Mouse (Mus musculus) layer of hippocampus, adult 8-10 months (tissue): ENCODE data around the gene Fxr2. TPM values are rescaled to one million over a fixed set of nuclear protein-coding genes. Genes with fewer than 3 reads are reported as not detected.

Experiments
- DNase-seq, 2 experiments: peaks; one replicate each; pipeline ENCODE4 v3.0.0; 2022; ENCODE audit warnings: low spot score in 2 of 2
- total RNA-seq, 4 experiments: library from RNA; stranded (reverse); gene quantifications; 2 replicates each; pipeline ENCODE4 v1.2.4; 2022

Gene Fxr2
- total RNA-seq, 4 experiments from 2014 or later = 132 to 154 (median 139) TPM

DNA sequence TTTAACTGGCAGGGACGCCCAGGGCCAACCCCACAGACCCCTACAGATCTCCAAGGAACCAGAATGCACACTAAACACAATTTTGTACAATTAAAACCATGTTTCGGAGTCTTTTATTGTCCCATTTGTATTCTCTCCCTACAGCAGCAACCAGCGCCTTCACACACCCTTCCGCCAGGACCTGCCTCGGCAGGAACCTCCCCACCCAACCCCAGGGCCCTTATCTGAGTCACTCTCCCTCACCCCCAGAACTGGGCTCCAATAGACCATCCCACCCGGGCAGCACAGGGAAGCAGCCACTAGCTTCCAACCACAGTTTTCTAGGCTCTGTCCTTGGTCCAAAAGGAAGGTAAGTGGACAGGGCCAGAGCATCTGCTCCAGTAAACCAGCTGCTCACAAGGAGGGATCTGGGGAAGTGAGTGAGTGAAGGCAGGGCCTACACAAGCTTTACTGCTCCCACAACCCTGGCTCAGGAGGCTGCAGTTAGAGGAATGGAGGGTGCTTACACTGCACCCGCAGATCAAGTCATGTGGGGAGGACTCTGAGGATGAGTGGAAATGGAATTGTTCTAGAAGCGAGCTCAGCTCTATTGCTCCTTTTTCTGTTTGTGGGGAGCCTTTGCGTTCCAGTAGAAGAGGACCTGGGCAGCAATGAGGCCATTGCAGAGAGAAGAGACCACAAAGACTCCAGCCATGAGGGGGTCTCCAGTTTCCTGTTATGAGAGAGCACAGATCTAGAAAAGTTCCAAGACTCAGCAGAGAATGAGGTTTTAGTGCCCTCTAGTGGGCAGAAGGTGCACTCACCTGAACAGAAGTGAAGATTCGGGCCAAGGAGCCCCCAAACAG is 24.0 kb downstream of the Fxr2 start:
- DNase-seq = no peak

DNA sequence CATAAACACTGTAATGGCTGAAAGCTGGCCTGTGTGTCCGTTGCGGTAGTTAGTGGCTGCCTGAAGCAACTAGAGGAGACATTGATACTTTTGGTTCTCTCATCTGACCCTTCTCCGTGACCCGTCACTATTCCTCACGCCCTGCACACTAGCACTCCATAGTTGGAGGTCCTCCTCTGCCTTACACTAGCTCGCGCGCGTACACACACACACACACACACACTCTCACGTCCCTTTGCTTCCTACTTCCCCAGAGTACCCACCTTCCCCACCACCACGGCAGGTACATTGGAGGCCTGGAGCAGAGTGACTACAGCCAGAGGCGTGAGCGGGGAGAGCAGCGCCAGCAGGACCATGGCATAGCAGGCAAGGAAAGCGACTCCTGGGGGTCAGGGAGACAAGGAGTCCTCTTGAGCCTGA is 24.7 kb downstream of the Fxr2 start:
- DNase-seq = no peak

DNA sequence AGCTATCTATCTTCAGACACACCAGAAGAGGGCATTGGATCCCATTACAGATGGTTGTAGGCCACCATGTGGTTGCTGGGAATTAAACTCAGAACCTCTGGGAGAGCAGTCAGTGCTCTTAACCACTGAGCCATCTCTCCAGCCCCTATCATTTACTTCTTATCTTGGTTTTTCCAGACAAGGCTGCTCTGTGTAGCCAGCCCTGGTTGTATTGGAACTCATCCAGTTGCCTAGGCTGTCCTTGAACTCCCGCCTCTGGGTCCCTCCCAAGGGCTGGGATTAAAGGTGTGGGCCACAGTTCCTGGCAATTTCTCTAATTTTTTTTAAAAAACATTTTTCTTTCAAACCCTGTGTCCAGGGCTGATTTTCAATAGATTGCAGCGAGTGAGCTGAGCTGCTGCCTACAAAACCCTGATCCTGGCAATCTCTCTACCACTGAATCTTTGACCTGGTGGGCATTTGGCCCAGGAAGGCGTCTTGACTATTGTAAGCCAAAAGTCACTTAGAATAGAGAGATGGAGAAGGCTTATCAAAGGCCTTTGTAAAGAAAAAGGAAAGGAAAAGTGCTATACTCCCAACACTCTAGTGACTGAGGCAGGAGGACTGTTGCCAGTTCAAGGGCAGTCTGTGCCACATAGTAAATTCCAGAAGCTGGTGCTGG is 28.6 kb downstream of the Fxr2 start:
- DNase-seq = peak in 1 of 2 experiments; percentile 3

DNA sequence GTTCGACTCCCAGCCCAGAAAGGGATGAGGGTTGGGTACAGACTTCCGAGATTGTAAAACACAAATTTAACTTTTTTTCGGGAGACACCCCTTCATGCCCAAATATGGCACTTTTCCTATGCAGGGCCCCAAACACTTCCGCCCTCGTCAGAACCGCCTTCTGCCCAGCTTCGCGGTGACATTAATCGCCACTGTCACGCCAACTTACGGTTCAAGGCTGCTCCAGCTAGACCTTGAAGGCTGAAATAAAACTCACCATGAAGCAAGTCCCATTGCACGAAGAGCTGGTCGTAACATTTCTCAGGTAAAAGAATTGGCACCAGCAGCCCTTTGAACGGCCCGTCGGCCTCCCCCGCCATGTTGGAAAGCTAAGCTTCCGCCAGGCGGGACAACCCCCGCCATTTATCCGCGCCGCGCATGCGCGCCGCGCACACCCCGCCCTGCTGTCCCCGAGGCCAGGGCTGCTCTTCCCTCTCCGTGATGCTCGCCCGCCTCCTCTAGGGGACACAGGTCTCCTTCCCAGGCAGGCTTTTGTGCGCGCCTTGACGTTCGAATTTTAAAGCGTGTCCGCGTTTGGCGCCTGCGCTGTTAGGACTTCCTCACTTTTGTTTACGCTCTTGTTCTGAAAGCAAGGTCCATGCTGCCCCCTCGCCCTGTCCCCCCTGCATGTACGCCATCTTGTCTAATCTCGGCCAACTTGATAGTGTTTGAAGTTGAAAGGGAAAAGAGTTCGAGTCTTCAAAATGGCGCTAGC is 29.6 kb downstream of the Fxr2 start, which contains the start of gene Mpdu1:
Mpdu1 (minus strand) TSS at position 430 of the 754 bp plus-strand sequence.
- DNase-seq = peak; percentile 94 to 95

DNA sequence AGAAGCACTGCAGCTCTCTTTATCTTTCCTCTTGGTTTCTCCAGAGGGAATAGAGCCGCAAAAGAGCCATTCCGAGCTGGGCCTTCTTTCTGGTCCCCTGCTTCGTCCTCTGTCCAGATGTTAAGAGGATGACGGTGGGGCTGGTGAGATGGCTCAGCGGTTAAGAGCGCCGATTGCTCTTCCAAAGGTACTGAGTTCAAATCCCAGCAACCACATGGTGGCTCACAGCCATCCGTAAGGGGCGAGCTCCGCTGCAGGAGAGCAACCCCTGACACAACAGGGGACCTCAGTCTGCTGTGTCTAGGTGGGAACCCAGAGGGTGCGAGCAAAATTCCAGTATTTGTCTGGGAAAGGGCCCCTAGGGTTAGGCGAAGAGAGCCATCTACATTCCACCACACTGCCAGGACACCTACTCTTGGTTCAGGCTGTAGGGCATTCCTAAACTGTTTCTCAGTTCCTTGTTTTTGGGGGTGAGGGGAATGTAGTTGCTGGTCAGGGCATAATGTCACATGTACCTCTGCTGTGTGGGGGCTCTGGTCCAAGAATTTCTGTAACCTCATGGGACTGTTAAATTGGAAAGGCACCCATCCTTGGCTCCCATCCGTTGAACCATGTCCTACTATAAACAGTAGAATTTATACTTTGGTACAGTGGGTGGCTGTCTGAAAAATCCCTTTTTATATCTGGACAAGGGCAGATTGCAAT is 30.3 kb downstream of the Fxr2 start:
- DNase-seq = no peak

DNA sequence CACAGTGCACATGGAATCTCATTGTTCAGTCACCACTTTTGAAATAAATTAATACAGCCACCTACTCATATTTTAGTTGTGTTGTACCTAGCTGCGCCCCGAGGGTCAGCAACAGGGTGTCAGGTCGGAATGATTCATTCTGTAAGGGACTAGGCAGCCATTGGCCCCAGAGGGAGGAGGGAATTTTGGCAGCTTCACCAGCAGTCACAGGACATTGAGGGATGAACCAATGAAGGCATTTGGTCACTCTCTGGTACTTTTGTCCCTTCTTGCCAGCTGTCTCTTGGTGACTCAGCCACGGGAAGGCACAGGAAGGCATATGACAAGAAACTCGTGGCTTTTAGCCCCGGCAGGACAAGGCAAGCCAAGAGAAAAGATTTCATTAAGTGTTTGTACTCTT is 31.0 kb downstream of the Fxr2 start:
- no peak for DNase-seq

DNA sequence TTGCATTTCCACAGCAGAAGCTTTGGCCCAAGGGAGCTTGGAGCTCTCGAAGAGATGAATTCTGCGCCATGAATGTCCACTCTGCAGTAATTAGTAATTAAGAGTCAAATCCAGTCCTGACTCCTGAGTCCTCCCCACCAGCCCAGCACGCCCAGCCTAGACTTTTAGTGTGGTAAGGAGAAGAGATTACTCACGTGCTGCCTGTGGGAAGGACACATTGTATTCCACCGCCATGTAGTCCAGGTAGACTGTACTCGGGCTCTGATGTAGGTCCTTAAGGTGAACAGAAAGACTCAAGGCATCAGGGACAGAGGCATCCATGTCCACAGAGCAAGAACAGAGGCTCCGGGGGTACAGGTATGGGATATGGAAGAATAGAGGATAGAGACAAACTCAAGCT is 32.1 kb downstream of the Fxr2 start:
- DNase-seq = no peak

DNA sequence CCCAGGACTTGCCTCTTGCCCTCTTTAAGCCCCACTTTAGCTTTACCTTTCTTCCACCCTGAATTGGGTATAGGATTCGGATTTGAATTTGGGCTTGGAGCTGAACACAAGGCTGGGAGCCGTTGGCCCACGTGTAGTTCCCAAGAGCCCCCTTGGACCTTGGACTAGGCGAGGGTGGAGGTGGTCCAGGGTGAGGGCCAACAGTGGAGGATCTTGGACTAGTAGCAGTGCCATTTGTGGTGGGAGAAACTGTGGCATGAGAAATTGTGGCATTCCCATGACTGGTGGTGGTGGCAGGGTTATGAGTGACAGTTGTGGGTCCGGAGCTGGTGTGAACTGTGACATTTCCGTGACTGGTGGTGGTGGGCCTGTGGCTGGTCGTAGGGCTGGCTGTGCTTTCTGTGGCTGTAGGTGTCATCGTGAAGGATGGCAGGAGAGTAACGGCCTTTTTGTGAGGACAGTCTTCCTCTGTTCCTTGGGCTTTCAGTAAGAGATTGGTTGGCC is 32.7 kb downstream of the Fxr2 start:
- no peak for DNase-seq

DNA sequence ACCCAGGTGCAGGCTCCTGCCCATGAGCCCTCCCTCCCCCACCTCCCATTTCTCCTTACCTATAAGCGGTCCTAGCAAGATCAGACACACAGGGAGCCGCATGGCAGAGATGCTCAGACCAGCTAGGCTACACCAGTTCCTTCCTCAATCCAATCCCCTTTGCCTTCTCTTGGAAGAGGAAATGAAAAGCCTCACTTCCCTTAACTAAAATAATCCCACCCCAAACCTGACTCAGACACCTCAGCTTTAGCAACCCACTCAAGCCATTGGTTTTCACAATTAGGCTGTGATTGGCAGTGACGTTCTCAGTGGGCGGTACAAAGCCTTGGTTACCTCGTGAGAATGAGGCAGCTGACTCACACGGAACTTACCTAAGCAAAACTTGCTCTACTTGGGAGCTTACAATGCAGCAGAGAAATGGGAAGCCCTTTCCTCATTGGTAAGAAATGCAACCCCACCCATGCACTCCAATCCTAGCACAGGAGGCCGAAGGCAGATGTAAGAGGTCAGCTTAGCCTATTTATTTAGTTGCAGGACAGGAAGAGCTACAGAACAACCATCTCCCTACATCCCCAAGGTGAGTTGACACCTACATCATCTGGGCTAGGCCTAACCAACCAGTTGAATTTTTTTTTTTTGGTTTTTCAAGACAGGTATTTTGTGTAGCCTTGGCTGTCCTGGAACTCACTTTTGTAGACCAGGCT is 33.3 kb downstream of the Fxr2 start, which contains the start of gene Cd68:
Cd68 (minus strand) TSS at position 193 of the 704 bp plus-strand sequence.
- peak; percentile 56 to 73 for DNase-seq

DNA sequence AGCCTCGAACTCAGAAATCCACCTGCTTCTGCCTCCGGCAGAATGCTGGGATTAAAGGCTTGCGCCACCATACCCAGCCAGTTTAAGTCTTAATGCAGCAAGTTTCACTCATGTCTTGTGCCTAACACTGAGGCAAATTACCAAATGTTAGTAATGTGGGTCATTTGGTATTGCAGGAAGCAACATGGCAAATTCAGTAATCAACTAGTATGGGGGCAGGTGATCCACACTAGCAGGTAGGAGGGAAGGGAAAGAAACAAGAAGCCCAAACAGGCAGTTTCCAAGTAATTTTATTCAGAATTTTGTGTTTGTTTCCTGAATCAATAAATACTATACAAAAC is 33.8 kb downstream of the Fxr2 start:
- DNase-seq = no peak

DNA sequence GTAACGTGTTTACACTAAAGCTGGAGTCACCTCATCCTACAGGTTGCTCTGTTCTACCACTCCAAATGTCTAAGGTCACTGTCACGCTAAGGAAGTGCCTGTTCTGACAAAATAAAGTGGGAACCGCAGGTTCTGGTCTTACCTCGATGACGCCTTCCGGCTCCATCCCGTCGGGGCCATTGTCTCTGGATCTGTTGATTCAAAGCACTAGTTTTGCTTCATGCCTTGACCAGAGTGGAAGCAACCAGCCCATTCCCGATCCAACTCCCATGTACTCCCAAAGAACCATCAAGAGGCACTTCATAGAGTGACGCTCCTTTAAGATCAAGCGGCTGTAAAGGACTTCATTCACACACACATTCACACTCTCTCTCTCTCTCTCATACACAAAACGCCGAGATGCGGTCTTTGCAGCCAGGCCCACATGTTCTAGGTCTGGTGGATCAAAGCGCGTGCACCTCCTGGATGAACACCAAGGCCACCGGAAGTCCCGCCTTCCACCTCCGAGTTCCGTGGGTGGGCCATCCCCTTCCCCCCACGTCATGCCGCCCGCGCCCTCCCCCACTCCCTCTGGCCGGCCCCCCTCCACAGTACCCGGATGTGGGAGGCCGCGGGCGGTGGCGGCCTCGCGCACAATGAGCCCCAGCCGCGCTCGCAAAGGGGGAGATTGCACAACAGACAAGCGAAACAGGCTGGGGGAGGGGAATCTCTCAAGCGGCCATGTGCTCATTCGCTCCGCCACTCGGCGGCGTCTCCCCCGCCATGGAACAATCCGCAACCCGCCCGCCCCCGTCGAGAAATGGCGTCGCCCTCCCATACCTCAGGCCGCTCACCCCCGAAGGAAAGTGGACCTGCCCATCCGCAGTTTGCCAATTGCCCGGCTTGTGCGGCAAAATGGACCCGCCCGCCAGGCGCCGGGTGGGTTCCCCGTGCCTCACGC is 38.3 kb downstream of the Fxr2 start:
- peak; percentile 91 to 92 for DNase-seq

DNA sequence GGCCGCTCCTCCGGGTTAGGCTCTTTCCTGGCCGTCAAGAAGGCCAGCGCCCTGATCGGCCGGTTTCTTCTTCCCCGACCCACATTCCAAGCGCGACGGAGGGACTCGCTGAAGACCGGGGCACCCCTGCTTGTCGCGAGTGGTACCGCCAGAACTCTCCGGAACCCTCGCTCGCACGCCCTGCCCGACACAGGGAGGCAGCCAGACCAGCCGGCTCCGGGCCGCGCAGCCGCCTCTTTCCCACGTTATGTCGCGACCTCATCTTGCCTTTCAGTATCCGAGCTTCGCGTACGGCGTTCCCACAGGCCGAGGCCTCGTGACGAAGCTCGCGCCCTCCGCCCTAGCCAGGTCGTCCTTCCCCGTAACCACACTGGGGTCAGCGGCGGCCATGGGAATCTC is 38.9 kb downstream of the Fxr2 start:
- DNase-seq = no peak

DNA sequence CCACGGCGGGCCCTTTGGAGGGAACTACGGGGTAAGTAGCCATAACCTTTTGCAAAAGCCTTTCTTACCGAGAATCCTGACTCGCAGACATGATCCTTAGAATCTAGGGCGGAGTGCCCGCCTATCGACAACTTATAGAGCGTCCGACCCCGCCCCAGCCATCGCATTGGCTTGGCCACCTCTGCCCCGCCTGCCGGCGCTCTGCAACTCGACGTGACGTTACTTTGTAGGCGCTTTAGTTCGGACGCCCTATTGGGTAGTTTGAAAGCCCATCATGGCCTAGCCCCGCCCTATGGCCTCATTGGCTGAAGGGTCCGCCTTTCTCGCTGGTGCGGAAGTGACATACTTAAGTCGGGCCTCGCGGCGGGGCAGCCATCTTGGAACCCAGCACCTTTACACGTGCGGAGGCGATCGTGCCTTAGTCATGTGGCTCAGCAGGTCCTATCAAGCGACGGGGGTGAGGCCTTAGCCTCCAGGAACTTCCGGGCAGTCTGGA is 39.5 kb downstream of the Fxr2 start, which contains the start of gene Eif4a1:
Eif4a1 (minus strand) TSS at position 213 of the 496 bp plus-strand sequence.
- peak; percentile 100 for DNase-seq

DNA sequence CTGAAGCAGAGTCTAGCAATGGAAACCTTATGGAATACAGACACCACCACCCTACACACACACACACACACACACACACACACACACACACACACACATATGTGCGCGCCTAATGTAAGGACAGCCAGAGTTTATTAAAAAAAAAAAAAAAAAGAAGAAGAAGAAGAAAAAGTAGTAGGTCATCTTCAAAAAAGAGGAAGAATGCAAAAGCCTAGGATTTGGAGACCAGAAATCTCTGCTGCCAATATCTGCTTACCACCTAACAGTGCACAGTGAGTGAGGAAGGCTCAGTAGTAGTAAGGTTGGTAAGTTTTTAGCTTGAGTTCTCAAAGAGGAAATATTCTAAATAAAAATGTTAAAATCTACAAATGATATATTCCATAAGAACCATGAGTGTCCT is 46.4 kb downstream of the Fxr2 start:
- no peak for DNase-seq

DNA sequence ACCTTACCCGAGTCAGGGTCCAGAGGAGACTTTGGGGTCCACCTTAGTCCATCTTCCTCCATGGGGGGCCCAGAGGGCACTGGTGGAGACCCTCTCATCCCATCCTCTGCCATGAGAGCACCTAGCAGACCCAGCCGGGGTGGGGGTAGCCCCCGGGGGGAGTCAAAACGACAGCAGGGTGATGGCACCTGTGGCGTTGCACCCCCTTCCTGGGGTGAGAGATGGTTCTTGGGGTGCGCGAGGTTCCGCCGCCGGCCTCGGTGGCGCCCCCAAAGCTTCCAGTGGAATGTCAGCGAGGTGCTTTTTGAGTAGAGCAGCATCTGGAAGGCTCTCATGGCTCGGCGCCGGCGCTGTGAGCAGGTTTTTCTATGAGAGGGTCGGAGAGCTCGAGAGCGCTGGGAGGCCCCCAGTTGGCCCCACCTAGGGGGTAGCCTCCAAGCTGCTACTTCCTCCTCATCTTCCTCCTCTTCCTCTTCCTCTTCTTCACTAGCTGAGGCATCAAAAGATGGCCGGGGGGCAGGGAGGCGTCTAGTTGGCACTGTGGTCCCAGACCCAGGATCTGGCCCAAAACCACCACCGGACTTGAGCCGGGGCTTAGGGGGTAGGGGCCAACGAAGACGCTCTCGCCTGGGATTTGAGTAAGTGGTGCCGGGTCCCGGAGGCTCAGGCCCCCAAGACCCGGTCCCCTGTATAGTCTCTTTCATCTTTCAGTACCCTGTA is 47.5 kb downstream of the Fxr2 start:
- no peak for DNase-seq

DNA sequence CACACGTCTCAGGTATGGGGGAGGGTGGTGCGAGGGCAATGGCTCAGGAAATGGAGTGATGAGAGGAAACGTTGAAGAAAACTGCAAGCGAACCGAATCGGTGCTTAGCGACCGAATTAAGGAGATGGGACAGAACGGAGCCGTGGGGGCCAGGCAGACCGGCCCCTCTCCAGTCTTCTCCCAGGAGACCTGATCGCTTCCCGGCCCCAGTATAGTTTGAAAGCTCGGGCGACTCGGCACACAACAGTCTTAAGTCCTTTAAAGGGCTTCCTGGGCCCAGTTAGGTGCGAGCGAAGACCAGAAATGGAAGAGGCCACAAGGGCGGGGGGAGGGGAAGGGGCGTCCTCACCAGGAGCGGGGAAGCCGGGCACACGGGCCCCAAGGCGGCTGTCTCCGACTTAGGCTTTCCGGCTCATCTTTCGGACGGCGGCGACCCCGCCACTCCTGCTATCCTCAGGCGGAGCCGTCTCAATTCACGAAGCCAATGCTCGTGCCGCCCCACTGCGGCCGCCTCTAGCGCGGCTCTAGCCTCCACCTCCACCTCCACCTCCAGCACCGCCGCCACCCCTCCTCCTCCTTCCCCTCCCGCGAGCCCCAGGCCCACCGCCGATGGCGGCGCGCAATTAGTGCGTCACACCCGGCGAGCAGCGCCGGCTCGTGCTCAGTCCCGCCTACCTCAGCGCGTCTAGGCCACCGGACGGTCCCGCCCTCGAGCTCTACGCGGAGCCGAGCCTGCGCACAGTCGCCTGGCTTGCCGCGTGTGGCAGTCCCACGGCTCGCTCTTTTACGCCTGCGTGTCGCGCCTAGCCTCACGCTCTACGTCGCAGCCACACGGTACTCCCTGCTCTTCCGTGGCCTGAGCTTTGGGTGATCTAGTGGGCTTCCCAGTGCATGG is 48.8 kb downstream of the Fxr2 start, which contains the start of gene Senp3:
Senp3 (minus strand) TSS at position 771 of the 895 bp plus-strand sequence.
- peak; percentile 95 to 96 for DNase-seq

DNA sequence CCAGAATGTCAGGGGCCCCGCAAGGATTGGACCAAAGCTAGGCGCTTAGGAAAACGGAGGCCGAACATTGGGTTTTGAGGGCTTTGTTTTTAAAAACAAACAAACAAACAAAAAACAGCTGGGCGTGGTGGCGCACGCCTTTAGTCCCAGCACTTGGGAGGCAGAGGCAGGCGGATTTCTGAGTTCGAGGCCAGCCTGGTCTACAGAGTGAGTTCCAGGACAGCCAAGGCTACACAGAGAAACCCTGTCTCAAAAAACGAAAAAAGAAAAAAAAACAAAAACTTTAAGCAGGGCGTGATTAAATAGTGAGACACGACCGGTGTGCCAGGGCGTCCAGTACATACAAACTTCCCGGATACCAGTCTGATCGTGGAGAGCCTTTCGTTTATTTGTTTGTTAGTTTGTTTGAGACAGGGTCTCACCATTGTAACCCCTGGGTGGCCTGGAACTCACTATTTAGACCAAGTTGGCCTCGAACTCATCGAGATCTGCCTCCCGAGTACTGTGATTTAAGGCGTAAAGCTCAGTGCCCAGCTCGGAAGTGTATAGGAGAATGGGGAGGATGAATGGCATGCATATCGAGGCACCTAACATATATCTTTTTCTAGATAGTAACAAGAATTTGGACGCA is 49.5 kb downstream of the Fxr2 start:
- DNase-seq = no peak
